Mouse (Mus musculus): ENCODE results near the gene Sipa1l3.

DNA sequence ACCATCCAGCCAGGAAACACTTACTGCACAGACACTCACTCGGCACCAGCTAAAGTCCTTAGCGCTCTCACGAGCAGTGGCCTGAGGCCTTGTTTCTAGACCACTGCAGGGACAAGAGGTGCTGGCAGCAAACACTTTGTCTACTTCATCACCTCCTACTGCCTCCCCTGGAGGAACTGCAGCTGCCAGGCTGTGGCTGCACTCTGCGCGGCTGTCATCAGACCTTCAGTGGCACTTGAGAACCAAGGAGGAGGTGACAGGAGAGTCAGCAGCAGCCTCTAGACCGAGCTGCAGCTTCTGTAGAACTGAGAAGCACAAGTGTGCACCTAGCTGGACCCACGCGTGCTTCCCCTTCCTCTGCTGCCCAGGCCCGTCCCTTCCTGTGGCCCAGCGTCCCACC lies 56.9 kb downstream of the Sipa1l3 start:
- no peak for TF ChIP-seq CTCF (conservative IDR thresholded peaks at IDR 0.05; ENCODE audit: insufficient read depth, insufficient read length, low read depth, low read length)
- TF ChIP-seq POLR2A (IDR thresholded peaks at IDR 0.05; ENCODE audit: low read depth, low read length) = no peak

All from kidney, adult 2 months (tissue).